Mouse (Mus musculus) kidney, postnatal 25 days (tissue): ENCODE results near the gene Krtap4-2.

Experiments used
- DNase-seq, 2 experiments: peaks; one replicate each; pipeline ENCODE4 v3.0.0; 2021; ENCODE audit warnings: mixed read lengths in 2 of 2

Krtap4-2 gene

DNA sequence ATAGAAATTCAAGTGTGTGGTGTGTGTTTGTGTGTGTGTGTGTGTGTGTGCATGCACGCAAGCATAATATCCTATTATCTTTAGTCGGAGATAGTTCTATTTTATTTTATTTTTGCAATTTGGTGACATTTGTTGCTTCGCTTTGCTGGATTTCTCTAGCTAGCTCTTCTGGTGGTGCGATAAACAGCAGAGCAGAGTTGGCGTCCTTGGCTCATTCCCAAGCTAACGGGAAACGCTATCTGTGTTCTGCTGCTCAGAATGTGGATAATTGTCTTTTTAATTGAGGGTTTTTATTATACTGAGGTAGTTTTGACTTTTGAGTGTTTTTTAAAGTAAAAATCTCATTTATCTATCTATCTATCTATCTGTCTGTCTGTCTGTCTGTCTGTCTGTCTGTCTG, 49.8 kb downstream of the Krtap4-2 start:
- no peak for DNase-seq
